Mouse (Mus musculus): Measurements from ENCODE around the gene Psme3.

DNA sequence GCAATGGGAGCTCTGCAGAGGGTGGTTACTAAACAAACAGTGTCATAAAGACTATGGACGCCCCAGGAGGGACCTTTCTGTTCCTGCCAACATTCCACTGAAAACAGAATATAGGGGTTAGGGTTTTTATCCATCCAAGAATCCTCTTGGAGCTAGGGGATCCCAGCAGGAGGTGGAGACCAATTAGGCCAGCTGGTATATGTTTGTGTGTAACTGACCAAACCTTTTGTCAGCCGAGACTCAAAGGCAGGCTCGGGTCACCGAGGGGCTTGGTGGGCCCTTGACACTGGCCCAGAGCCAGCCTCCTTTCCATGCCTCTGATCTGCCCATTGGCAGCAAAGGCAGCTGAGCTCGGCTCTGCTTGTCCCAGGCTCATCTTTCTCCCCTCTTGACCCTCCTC lies 33.1 kb upstream of the Psme3 start:
- TF ChIP-seq CTCF (IDR thresholded peaks at IDR 0.05) (no peak), EP300 (IDR thresholded peaks at IDR 0.05) (no peak)

Measured in lung, postnatal 0 days (tissue).